8 mouse cellular contexts compared by ENCODE assay signal in the genomic region with DNA sequence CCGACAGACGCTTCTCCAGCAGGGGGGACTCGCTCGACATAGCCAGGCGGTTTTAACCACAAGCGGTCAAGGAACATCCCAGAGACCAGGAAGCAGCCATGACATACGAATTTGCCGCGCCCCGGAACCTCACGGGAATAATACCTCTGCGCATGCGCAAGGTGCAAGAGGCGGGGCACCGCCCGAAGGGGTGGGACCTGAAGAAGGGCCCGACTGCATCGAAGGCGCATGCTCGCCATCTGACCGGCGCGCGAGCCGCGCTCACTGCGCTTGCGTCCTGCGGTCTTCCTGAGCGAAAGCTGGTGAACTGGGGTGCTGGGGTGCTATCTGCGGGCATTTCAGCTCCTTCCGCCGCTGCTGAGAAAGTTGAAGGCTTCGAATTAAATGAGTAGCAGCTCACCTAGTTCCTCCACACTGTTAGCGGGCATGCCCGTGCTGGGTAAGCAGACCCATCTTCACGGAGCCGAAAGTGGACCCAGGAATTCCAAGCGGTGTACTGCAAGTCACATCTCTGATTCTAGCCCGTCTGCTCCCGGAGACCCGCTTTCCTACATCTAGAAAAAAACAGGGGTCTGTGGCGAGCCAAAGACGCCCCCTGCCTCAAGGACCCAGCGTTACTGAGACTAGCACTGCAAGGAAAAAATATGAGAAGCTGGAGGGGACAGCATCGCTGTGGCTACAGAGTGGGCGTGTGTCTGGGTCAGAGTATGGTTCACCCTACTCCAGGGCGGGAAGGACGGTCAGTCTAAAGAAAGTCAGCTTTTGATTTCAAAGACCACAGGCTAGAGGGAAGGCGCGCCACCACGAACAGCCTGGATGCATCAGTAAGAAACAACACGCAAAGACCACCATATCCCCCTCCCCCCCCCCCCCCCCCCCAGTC. TPM values are rescaled to one million over a fixed set of nuclear protein-coding genes. Genes with fewer than 3 reads are reported as not detected.
DNase-seq lines count a peak whose midpoint lies in the region; ATAC-seq lines count a peak whose summit lies in the region.

Gene Mis18a (minus strand): TSS at position 172 of the 883 bp plus-strand sequence.

- no peaks in the 10 kb centered on the region for H3K27me3 ChIP-seq in hindbrain, embryonic 12.5 days

- H3K4me2 ChIP-seq in hindbrain, embryonic 12.5 days (replicated peaks) = peak within 1 kb of the TSS; percentile 97

- peak within 1 kb of the TSS; percentile 81 for H3K27ac ChIP-seq in hindbrain, embryonic 12.5 days

- H3K4me3 ChIP-seq in hindbrain, embryonic 12.5 days = peak within 1 kb of the TSS; percentile 61

- H3K36me3 ChIP-seq in hindbrain, embryonic 12.5 days = peaks cover 10% of the 10 kb centered on the region

- H3K9ac ChIP-seq in hindbrain, embryonic 12.5 days = peak within 1 kb of the TSS; percentile 68

- WGBS in hindbrain, embryonic 12.5 days = 1% methylated on average over 53 of the region's 53 CpGs

- ATAC-seq in hindbrain, embryonic 12.5 days (ENCODE audit: low FRiP score) = peak; percentile 97

- no peaks in the 10 kb centered on the region for H3K9me3 ChIP-seq in hindbrain, embryonic 12.5 days (replicated peaks)

- H3K4me1 ChIP-seq in hindbrain, embryonic 12.5 days = peaks cover 10% of the 10 kb centered on the region

- DNase-seq in NIH3T3 (ENCODE audit: low read depth) = peak; percentile 97
- DNase-seq in cerebellum, postnatal 10 days = peak; percentile 97 to 98
- DNase-seq in frontal cortex, postnatal 10 days (ENCODE audit: low spot score in 2 of 2) = peak; percentile 92 to 95
- DNase-seq in layer of hippocampus, postnatal 14 days (ENCODE audit: low spot score in 2 of 2) = peak; percentile 91 to 97
- peak; percentile 96 for DNase-seq in lung, postnatal 14 days
- DNase-seq in retina, adult 2 months (ENCODE audit: low read depth, low spot score) = peak; percentile 91
- peak; percentile 94 to 95 for DNase-seq in thymus, postnatal 36 days

RNA-seq across cellular contexts. Expression of gene Mis18a, which starts in this region (rescaled TPM):
- 48.5 and 49.5 TPM in 2 replicates for polyA plus RNA-seq in hindbrain, embryonic 12.5 days (2016; fragmentation: Nextera tagmentation; extraction: Ambion mirVana)
- 1 to 10 TPM; 7.9 to 9.2 TPM for total RNA-seq in layer of hippocampus, postnatal 14 days (2021)

Comparison
In these comparisons a context has a peak if more than half of its experiments do, and no peak if none do; other contexts are left out.
1. Peak in every context shown above with its lines: DNase-seq, ATAC-seq, H3K4me3 ChIP-seq and H3K27ac ChIP-seq.